28 mouse cellular contexts compared by ENCODE assay signal in genomic region chr14:27298875-27299274, GRCm38 (mm10).
A peak's percentile ranks its signal among the peaks of the same experiment; 100 is the strongest.
DNase-seq lines count a peak whose midpoint lies in the region; ATAC-seq and TF ChIP-seq lines count a peak whose summit lies in the region.
"Had no signal": no experiment of that assay in that cellular context is flagged by ENCODE, and none has a peak within 500 bp of the region (broad histone marks: within the 10 kb centered on the region; RNA-seq: fewer than 3 reads in every experiment).

No protein-coding gene starts in this region.

- WGBS in kidney, adult 2 months: 88% methylated on average over 2 of the region's 2 CpGs
- WGBS in liver, embryonic 16.5 days (ENCODE audit: insufficient replicate concordance): 31% methylated on average over 2 of the region's 2 CpGs
- 49% methylated on average over 2 of the region's 2 CpGs for WGBS in liver, embryonic 11.5 days
- 43% methylated on average over 2 of the region's 2 CpGs for WGBS in lung, adult 2 months

- no peak for DNase-seq in kidney, adult 2 months
- DNase-seq in kidney, postnatal 4 days: no peak
- no peak for DNase-seq in liver, embryonic 11.5 days (ENCODE audit: low spot score)
- peak; percentile 19 for DNase-seq in lung, postnatal 36 days
- DNase-seq in lung, adult 2 months: no peak
- DNase-seq: adrenal gland, postnatal 14 days; B cell, adult 2 months; cerebellum, adult 11 months; cerebellum, adult 2 months; cerebellum, adult 9-11 months; cerebellum, postnatal 25 days; forebrain, postnatal 0 days; gastrocnemius, adult 2 months; gastrocnemius, postnatal 14 days; heart, adult 11 months; heart, postnatal 14 days; heart, postnatal 4 days had no signal

- H3K4me1 ChIP-seq in kidney, adult 2 months (ENCODE audit: control insufficient read depth, insufficient read depth, low read length): peaks cover 32% of the 10 kb centered on the region
- H3K4me1 ChIP-seq in liver, embryonic 16.5 days (ENCODE audit: control insufficient read depth, low read depth, low read length): no peaks in the 10 kb centered on the region; the same call in none of the 2 replicates
- H3K4me1 ChIP-seq in liver, embryonic 11.5 days (replicated peaks; ENCODE audit: control insufficient read depth, insufficient read depth, low read length): no peaks in the 10 kb centered on the region
- H3K4me1 ChIP-seq in lung, adult 2 months (ENCODE audit: control insufficient read depth, insufficient read depth, low read length): peaks cover 7% of the 10 kb centered on the region
- H3K4me1 ChIP-seq: embryonic facial prominence, embryonic 12.5 days; embryonic facial prominence, embryonic 15.5 days had no signal

- no peak overlapping the region for H3K9ac ChIP-seq in liver, embryonic 16.5 days (ENCODE audit: low read depth, low read length)
- H3K9ac ChIP-seq in liver, embryonic 11.5 days (ENCODE audit: low read depth, low read length): no peak overlapping the region
- H3K9ac ChIP-seq: embryonic facial prominence, embryonic 12.5 days; embryonic facial prominence, embryonic 15.5 days; forebrain, postnatal 0 days; heart, embryonic 12.5 days; heart, embryonic 15.5 days; hindbrain, embryonic 14.5 days had no signal

- TF ChIP-seq CTCF in kidney, adult 2 months (conservative IDR thresholded peaks at IDR 0.05; ENCODE audit: insufficient read depth, insufficient read length, low read depth, low read length): no peak
- no peak for TF ChIP-seq CTCF in lung, adult 2 months (IDR thresholded peaks at IDR 0.05; ENCODE audit: insufficient read depth, low read length)

- H3K27me3 ChIP-seq in kidney, adult 2 months (replicated peaks; ENCODE audit: control insufficient read depth, insufficient read depth, low read length): no peaks in the 10 kb centered on the region
- no peaks in the 10 kb centered on the region for H3K27me3 ChIP-seq in liver, embryonic 16.5 days (ENCODE audit: control insufficient read depth, insufficient read depth, low read depth, low read length)
- no peaks in the 10 kb centered on the region for H3K27me3 ChIP-seq in liver, embryonic 11.5 days (replicated peaks; ENCODE audit: control insufficient read depth, insufficient read depth, low read length)
- H3K27me3 ChIP-seq: CH12.LX; embryonic facial prominence, embryonic 12.5 days; embryonic facial prominence, embryonic 15.5 days; heart, embryonic 12.5 days; heart, embryonic 15.5 days; Patski had no signal

- H3K27ac ChIP-seq in kidney, adult 2 months (ENCODE audit: insufficient read depth, low read depth, low read length): peak overlapping the region; percentile 5; the same call in 1 of the 2 replicates
- H3K27ac ChIP-seq in liver, embryonic 16.5 days (ENCODE audit: low read length): peak overlapping the region; percentile 74
- H3K27ac ChIP-seq in liver, embryonic 11.5 days (ENCODE audit: low read depth, low read length): no peak overlapping the region
- H3K27ac ChIP-seq: embryonic facial prominence, embryonic 12.5 days; embryonic facial prominence, embryonic 15.5 days; gastrocnemius, adult 2 months; hindbrain, embryonic 14.5 days; hindbrain, postnatal 0 days had no signal

- no peaks in the 10 kb centered on the region for H3K36me3 ChIP-seq in kidney, adult 2 months (ENCODE audit: control insufficient read depth, insufficient read depth, low read length)
- H3K36me3 ChIP-seq in liver, embryonic 16.5 days (ENCODE audit: control insufficient read depth, insufficient read depth): no peaks in the 10 kb centered on the region
- no peaks in the 10 kb centered on the region for H3K36me3 ChIP-seq in liver, embryonic 11.5 days (ENCODE audit: control insufficient read depth, insufficient read depth, low read length)
- H3K36me3 ChIP-seq: embryonic facial prominence, embryonic 12.5 days; embryonic facial prominence, embryonic 15.5 days; G1E; heart, embryonic 12.5 days; heart, embryonic 15.5 days had no signal

- ATAC-seq in liver, embryonic 16.5 days (ENCODE audit: low read depth): peak; percentile 57
- ATAC-seq in liver, embryonic 11.5 days (replicated peaks; ENCODE audit: low FRiP score): no peak
- ATAC-seq: forebrain, embryonic 14.5 days; forebrain, postnatal 0 days; hindbrain, postnatal 0 days; Patski had no signal

- H3K4me2 ChIP-seq in liver, embryonic 16.5 days (ENCODE audit: low read depth, low read length): no peak overlapping the region
- H3K4me2 ChIP-seq in liver, embryonic 11.5 days: no peak overlapping the region
- H3K4me2 ChIP-seq: embryonic facial prominence, embryonic 12.5 days; embryonic facial prominence, embryonic 15.5 days; heart, embryonic 12.5 days; heart, embryonic 15.5 days; hindbrain, embryonic 14.5 days had no signal

- H3K4me3 ChIP-seq in kidney, adult 2 months (ENCODE audit: insufficient read depth, low read depth, low read length): no peak overlapping the region
- H3K4me3 ChIP-seq in liver, embryonic 16.5 days (ENCODE audit: low read depth, low read length): no peak overlapping the region
- no peak overlapping the region for H3K4me3 ChIP-seq in liver, embryonic 11.5 days (ENCODE audit: low read depth, low read length)
- no peak overlapping the region for H3K4me3 ChIP-seq in lung, adult 2 months (replicated peaks; ENCODE audit: extremely low read depth, low read depth, low read length)
- H3K4me3 ChIP-seq: embryonic facial prominence, embryonic 12.5 days; embryonic facial prominence, embryonic 15.5 days; gastrocnemius, adult 2 months; heart, embryonic 12.5 days; heart, embryonic 15.5 days had no signal

- no peaks in the 10 kb centered on the region for H3K9me3 ChIP-seq in liver, embryonic 16.5 days (replicated peaks; ENCODE audit: control insufficient read depth, low read length)
- no peaks in the 10 kb centered on the region for H3K9me3 ChIP-seq in liver, embryonic 11.5 days (ENCODE audit: control insufficient read depth, low read length)
- H3K9me3 ChIP-seq: embryonic facial prominence, embryonic 12.5 days; embryonic facial prominence, embryonic 15.5 days; G1E; heart, embryonic 12.5 days; heart, embryonic 15.5 days had no signal

- no peak for TF ChIP-seq POLR2A in kidney, adult 2 months (IDR thresholded peaks at IDR 0.05; ENCODE audit: low read depth, low read length)
- no peak for TF ChIP-seq POLR2A in lung, adult 2 months (IDR thresholded peaks at IDR 0.05; ENCODE audit: borderline replicate concordance, extremely low read depth, low read depth, low read length)
